Mouse (Mus musculus) urinary bladder, postnatal 36 days (tissue): ENCODE data around the gene C1qtnf7.

Experiments
- DNase-seq, 2 experiments: peaks; one replicate each; pipeline ENCODE4 v3.0.0; 2022; ENCODE audit warnings: low spot score in 2 of 2, mixed read lengths in 1 of 2

Gene C1qtnf7

DNA sequence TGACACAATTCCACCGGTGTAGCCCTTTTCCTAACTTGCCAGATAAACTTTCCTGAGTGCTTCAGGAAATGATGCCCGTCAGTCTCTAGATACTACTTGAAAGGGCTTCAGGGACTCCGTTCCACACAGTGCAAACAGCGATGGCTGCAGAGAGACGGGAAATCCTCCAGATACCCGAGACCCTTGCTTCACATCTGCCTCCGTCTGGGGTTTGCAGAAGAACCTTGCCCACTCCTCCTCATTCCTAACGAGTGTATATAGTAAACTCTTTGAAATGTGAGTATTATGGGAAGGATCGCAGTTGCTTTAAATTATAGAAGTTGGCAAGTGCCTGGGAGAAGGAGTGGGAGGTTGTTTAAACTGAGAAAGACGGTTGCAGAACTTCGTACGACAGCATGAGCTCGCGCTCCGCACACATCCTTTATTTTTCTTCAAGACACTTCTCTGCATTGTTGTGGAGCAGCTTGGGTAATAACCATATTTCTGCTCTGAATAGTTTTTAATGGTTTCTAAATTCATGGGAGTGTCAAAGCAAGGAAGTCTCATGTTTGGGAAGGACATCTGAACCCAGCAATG lies at the start of gene C1qtnf7:
TSS of gene C1qtnf7 (plus strand) at position 138 of the 576 bp plus-strand sequence.
- no peak for DNase-seq

DNA sequence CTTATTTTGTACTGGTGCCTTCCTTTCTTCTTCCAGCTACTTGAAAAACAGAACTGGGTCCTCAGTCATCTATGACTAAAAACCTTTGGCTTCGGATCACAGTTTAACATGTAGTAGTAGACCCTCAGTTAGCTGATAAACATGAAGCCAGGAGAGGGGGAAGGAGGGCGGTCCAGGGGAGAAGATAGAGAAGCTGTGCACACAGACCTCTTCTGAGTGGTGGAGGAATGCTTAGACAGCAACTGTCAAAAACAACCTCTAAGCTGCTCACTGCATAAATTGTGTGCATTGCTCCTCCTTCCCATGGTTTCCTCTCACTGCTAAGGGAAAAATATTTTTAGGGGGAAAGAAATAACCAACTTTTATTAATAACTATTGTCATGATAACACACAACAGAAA lies 48.6 kb upstream of the C1qtnf7 start:
- DNase-seq = no peak

DNA sequence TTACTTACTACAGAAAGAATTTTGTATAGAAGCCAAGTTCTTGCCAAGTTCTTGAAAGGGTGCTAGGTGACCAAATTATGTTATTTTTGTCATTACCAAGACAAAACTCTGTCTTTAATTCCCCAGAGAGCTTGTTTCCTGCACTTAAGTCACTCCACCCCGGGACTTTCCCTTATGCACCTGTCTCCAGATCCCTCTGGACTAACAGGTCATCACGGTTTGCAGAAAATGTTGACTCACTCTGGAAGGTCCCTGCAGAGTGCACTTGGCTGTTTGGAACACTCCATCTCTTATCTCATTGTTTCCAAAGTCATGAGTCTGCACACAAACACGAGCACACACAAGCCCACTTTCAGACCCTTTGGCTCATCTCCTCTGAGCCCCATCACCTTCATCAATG lies 48.1 kb upstream of the C1qtnf7 start:
- no peak for DNase-seq

DNA sequence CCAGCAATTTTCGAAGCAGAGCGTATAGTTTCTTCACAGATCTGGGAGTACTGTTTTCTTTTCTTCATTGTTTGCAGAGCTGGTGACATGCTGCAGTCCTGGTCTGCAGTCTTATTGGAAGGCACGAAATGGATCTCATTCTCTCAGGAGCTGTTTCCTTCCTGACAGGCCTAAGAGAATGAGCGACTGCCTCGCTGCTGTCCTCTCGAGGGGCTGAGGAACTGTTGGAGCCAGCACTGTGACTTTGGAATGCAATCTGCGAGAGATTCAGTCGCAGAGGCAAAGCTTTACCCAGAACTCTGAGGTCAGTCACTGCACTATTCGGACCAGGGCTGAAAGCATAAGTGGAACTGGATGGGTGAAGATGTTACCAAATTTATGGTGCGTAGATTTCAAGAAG lies 46.4 kb upstream of the C1qtnf7 start:
- DNase-seq = no peak

DNA sequence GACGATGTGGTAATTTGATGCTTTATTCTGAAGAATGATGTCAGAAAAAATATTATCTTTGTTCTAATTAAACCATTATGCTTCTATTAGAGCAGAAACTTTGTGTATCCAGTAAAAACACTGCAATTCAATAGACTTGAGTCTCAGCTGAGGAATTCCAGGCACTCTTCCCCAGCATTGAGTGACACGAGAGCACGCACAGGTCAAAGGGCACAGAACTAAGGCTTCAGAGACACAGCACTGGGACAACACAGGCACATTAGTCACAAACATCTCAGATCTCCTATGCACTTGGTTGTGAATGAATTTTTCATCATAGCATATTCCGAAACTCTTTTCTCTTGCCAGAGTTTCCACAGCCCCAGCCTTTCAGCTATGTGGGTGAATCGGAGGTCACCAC lies 37.4 kb upstream of the C1qtnf7 start:
- DNase-seq = no peak

DNA sequence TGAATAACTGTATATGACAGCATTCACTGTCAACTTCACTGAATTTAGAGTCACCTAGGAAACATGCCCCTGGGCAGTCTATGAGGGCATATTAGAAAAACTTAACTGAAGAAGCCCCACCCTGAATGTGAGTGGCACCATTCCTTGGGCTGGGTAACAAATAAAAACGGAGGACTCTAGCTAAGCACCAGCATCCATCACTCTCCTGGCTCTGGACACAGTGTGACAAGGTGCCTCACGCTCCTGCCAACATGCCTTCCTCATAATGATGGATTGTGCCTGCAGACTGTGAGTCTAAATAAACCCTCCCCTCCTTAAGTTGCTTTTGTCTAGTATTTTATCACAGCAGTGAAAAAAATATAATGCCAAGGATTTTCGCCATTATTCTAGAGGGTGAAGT lies 35.3 kb upstream of the C1qtnf7 start:
- DNase-seq = no peak

DNA sequence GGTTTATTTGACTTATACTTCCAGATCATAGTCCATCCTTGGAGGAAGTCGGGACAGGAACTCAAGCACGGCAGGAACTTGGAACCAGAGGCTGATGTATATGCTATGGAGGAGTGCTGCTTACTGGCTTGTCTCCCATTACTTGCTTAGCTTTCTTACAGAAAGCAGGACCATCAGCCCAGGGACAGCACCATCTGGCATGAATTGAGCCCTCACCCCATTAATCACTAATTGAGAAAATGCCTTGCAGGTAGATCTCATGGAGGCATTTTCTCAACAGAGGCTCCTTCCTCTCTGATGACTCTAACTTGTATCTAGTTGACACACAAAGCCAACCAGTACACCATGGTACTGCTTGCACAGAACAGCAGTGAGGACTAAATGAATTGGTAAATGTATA lies 34.6 kb upstream of the C1qtnf7 start:
- no peak for DNase-seq

DNA sequence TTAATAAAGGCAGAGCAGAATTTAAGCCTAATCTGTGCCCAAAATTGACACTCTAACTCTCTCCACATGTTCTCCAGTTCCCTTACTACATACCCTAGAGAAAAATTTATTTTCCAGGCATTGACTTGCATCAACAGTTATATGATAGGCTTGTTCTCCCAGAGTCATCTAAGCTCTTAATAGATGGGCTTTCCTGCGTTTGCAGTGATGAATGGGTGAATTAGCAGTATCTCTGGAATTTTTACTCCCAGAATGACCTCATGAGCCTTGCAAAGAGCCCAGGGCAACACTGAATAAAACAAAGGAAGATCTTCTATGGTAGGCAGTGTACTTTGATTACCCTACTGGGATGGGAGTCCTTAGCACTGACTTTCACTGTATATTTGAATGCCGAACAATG lies 33.5 kb upstream of the C1qtnf7 start:
- no peak for DNase-seq

DNA sequence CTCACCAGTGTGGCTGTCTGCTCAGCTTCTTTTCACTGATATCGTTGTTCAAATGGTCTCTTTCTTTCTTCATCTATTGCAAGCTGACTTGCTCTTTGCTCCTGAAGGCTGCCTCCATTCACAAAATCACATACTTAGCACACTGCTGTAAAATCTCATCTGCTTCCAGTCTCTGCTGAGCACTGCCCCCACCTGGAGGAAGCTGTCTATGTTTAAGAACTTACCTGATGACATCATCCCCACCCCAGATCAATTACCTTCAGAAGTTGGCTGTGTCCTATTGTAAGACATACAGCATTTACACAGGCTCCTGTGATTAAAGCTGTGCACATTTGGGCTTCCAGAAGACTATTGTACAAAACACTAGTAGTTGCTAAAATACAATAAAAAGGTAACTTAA lies 13.5 kb upstream of the C1qtnf7 start:
- DNase-seq = no peak

DNA sequence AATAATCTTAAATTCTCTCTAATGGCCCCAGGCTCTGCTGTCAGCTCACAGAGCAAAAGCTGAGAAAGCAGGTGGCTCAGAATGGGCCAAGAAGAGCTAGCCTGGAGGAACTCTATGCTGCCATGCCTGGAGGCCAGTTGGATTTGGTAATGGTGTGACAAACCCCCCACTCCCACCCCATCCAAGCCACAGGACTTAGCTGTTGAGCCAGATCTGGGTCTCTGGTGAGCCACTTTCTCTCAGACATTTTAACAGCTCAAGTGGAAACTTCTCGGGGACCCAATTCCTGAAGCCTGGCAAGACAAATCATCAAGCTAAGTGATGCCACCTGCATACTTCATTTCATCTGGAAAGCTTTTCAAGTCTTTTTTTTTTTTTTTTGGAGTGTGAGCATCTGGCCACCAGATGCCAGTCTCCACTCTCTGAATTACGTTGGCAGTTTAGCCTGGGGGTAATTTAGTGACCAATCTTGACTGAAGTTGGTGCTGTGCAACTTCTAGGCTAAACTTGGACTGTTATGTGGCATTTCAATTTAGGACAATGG lies 11.0 kb upstream of the C1qtnf7 start:
- DNase-seq = no peak

DNA sequence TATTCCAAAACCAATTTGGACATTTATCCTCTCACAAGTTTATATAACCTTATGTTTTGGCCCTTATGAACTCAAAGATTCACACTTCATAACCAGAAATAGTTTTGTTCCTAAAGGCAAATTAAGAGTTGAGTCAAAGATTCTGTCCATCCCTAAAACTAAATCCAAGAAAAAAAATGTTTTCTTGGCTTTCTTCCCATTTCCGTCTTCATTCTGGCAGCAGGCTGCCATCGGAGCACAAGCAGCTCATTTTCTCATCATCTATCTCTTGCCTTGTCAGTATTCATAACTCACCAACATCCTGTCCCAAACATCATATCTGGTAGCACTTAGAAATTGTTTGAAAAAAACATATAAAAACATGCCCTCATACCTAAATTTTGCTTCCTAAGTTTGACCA lies 6.9 kb upstream of the C1qtnf7 start:
- no peak for DNase-seq

DNA sequence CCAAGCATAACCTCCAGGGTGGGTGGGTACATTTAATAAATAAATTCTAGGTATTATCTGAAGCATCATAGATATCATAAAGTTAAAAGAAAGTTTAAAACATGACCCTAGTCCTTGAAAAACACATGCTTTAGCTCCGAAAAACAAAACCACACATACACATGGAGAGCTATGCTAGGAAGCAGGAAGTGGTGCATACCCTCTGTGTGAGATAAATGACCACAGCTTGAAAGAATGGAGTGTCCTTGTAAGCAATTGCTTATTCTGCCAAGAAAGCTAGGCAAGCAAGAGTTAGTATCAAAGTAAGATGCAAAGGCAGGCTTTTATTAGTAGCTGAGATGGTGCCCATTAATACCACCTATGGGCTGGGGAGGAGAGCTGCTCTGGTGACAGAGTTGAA lies 6.4 kb upstream of the C1qtnf7 start:
- DNase-seq = no peak

DNA sequence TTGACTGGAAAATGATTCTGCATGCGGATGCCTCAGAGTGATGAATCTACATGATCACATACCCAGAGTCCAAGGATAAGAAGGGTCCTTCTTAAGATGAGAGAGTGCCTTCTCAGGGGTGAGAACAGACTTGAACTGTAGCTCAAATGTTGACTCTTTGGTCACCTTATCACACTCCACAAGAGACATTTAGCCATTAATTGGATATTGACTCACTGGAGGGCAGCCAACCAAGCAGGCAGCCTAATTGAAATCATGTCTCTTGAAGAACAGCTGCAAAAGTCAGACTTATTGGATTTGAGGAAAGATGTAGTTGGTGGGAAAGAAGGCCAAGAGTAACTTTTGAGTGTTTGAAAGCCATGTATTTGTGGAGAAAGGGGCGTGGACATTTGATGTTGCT lies 4.2 kb upstream of the C1qtnf7 start:
- no peak for DNase-seq

DNA sequence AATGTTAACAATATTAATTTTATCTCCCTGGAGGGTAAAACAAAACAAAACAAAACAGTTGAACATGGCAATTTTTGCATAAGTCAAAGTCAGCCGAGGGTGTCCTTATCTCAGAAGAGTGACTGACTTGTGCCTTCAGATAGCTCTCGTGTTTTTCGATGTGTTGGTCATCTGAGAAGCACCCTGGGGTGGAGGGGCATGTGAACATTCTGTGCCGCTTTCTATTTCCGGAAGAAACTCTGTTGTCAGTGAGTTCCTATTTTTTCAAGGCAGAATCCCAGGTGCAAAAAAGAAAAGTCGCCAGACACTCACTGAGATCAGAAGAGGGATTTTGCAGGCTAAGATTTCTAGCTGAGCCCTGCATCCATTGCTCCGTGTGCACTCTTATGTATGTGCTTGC lies 1.2 kb downstream of the C1qtnf7 start:
- no peak for DNase-seq

DNA sequence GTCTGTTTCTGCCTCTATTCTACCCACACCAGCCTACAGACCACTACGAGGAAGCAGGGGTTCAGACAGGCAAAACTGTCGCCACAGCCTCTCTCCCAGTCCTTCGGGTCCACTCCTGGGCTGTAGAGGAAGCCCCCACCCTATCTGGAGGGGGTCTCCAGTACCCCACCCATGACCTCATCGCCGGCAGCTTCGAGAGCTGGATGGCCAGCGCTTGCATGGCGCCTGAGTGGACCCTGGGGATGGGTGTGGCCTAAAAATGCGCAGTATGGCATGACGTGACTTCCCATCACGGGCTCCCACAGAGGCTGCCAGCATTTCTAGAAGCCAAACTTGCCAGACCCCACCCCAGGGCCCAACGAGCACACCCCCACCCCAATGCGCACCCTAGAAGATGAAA lies 2.0 kb downstream of the C1qtnf7 start:
- DNase-seq = peak in 1 of 2 experiments; percentile 13

DNA sequence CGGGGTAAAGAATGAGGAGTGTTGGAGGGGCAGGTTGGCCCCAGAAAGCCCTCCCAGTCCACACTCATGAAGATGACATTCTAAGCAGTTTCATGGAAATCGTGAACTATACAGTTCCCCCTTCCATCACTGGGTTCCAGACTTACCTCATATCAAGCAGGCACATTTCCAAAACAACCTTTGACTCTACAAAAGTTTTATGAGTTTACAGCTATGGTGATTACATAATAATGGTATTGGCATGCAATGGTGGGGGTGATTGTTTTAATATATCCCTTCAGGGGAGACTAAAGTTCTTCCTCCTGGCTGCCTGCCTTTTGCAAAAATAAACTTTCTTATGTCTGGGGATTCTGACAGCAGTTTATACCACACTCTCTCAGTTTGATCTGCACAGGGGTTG lies 4.6 kb downstream of the C1qtnf7 start:
- no peak for DNase-seq

DNA sequence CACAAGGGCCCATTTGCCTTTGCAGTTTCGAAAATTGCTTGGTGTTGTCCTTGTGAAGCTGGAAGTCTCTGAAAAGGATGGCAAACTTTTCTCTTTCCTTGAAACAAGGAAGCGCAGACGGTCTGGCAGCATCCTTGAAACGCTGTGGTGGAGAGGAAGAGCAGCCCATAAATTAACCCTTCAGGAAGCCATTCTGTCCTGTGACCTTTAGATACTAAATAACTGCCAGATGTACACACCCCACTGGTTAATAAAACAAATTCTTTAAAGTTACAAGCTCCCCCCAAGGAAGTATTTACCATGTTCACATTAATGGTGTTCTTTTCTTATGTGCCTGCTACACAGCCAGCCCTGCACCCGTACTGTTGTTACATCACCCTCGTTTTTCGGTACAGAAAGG lies 6.0 kb downstream of the C1qtnf7 start:
- no peak for DNase-seq

DNA sequence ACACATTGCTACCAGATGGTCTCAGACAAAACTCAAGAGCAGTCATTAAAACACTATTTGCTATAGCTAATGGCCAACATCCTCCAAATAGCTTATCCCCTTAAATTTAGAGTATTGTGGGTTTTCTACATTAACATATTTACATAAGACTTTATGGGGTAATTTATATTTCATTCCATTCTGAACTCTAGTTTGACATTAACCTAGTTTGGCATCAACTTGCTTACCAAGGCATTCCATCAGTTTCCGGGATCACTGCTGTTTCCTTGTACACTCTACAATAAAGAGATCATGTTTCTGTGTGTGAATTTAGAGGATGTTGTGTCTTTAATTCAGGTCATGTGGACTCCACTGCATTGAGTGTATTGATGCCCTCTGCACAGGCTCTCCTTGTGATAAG lies 7.5 kb downstream of the C1qtnf7 start:
- DNase-seq = no peak

DNA sequence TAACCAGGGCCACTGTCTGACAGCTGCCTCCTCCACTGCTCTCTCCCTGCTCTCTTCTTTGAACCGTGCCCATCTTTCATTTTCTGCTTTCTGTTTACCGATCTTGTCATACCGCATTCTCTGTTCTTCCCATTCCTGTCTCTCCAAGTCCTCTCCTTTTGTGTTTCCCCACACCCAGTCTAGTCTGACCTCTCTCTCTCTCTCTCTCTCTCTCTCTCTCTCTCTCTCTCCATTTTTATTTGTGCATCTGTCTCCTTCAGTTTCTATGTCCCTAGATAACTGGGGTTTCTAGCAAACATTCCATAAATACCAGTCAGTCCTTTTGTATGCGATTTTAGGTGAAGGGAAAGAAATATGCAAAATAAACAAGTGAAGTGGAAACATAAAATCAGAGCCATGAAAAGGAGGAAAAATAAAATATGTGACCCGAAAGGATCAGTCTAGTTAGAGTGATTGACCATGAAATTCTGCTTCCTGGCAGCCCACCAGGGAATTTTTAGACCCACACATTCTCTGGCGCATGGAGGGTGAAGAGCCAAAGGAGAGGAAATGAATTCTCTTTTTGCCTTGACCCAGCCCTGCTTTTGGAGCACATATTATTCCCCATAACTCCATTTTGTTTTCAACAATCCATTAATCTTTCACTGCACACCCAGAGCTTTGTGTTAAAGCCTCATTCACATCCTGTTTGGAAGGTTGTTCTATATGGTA lies 11.7 kb downstream of the C1qtnf7 start:
- DNase-seq = no peak

DNA sequence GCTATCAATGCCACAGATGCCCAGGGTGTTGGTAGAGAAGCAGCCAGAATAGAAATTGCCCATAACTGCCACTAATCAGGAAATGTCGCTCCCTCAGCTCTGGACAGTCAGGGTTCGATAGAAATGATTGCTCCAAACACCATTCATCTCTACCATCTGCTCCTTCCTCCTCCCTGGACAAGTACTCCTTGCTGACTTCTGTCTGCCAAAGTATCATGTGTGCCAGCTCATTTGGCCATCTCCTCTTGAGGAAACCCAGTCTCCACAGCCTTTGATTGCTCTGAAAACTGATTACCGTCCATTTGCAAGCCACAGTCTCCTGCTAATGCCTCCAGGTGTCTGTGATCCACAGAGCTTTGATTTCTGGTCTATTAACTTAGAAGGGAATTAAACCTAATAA lies 14.8 kb downstream of the C1qtnf7 start:
- DNase-seq = no peak

DNA sequence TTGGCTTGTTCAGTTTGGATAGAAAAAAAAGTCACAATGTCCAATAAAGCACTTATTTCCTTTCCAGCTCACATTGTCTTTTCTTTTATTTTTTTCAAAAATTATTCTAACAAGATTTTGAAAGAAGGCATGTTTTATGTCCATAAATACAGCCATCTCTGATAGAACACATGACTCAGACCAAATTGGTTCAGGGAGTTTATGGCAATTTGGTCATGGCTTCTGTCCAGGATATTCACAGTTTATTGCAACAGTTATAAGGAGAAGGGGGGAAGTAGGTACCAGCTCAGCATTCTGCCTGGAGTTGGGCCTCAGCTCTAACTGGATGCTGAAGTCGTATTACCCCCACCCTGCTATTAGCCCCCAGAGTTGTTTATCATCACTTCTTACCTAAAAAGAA lies 15.5 kb downstream of the C1qtnf7 start:
- no peak for DNase-seq

DNA sequence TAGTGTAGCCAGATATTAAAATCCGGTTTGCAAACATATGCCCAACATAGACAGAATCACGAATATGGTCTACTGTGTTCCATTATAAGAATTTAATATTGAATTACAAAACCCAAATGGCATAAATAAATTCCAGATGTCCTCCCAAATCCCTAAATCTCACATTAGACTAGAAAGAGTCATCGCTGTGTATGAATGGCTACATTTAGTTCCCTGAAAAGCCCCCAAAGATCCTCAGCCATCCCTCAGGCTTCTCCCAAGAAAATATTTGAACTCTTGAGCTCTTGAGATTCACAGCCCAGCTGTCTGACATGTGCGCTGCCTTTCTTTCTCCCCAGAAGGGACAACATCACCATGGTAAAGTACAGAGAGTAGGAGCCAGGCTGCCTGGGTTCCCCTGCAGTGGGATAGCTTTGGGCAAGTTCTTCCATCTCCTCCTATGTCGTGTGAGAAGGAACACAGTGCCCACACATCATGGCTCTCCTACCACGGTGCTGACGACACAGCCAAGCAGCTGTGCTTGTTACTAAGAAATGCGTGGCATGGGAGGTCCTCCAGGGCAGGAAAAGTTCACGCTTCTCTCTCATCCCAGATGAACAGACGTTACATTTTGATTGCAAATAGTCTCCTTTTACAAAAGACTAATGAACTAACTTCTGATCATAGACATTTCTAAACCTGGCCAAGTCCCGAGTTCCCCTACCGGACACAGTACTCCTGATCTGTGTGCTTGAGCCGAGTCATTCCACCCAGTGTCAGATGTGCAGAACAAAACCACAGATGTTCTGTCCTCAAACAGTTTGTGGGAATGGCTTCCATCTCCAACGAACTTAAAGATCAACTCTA lies 23.2 kb downstream of the C1qtnf7 start:
- no peak for DNase-seq

DNA sequence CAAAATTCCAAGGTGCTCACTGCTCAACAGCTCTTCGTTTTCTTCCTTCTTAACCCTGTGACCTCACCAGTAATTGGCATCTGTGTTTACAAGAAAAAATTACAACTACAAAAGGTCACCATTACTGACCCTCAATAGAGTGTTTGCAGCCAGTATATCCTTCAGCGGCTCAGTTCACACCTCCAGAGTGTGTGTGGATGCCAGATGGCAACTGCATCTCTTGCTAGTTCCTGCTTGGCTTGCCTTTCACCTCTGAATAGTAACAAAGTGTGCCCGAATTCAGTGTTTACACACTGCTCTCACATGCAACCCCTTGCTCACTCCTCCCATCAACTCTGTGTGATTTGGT lies 23.8 kb downstream of the C1qtnf7 start:
- DNase-seq = no peak
